Mouse (Mus musculus): ENCODE data around the gene Bcas3. TPM values are rescaled to one million over a fixed set of nuclear protein-coding genes. Genes with fewer than 3 reads are reported as not detected.

Bcas3 gene
- polyA plus RNA-seq, 1 experiment from 2014 or later: 31.2 TPM

- no peak for ATAC-seq (replicated peaks; ENCODE audit: insufficient number of reproducible peaks, low FRiP score, low TSS enrichment, low read depth)
- Histone ChIP-seq H3K4me3 (ENCODE audit: low read depth, low read length) (no peak overlapping the region), H3K27ac (replicated peaks; ENCODE audit: low read depth, low read length) (no peak overlapping the region), H3K4me1 (ENCODE audit: control insufficient read depth, insufficient read depth, low read length) (no peaks in the 10 kb centered on the region), H3K36me3 (replicated peaks; ENCODE audit: control insufficient read depth, insufficient read depth, low read depth, low read length) (no peaks in the 10 kb centered on the region), H3K27me3 (ENCODE audit: control insufficient read depth, insufficient read depth, low read length) (no peaks in the 10 kb centered on the region), H3K9me3 (replicated peaks; ENCODE audit: control insufficient read depth, low read length) (no peaks in the 10 kb centered on the region), H3K9ac (replicated peaks; ENCODE audit: low read length) (no peak overlapping the region), H3K4me2 (ENCODE audit: low read depth, low read length) (no peak overlapping the region)
- DNase-seq (ENCODE audit: low spot score): no peak
- WGBS: 79% methylated on average over 1 of the region's 1 CpGs
Measured at GRCm38 (mm10) chr11:85414476-85414875, 61.5 kb downstream of the Bcas3 start.

GRCm38 (mm10) chr11:85427353-85427752 is 74.4 kb downstream of the Bcas3 start:
- H3K9me3 ChIP-seq (replicated peaks; ENCODE audit: control insufficient read depth, low read length): no peaks in the 10 kb centered on the region
- no peaks in the 10 kb centered on the region for H3K27me3 ChIP-seq (ENCODE audit: control insufficient read depth, insufficient read depth, low read length)
- H3K4me2 ChIP-seq (ENCODE audit: low read depth, low read length): no peak overlapping the region
- 52% methylated on average over 6 of the region's 6 CpGs for WGBS
- H3K36me3 ChIP-seq (replicated peaks; ENCODE audit: control insufficient read depth, insufficient read depth, low read depth, low read length): no peaks in the 10 kb centered on the region
- no peaks in the 10 kb centered on the region for H3K4me1 ChIP-seq (ENCODE audit: control insufficient read depth, insufficient read depth, low read length)
- H3K27ac ChIP-seq (replicated peaks; ENCODE audit: low read depth, low read length): no peak overlapping the region
- H3K4me3 ChIP-seq (ENCODE audit: low read depth, low read length): no peak overlapping the region
- H3K9ac ChIP-seq (replicated peaks; ENCODE audit: low read length): no peak overlapping the region
- ATAC-seq (replicated peaks; ENCODE audit: insufficient number of reproducible peaks, low FRiP score, low TSS enrichment, low read depth) (no peak), DNase-seq (ENCODE audit: low spot score) (peak; percentile 73)

GRCm38 (mm10) chr11:85428227-85428626 is 75.3 kb downstream of the Bcas3 start:
- Histone ChIP-seq H3K4me2 (ENCODE audit: low read depth, low read length) (no peak overlapping the region), H3K4me3 (ENCODE audit: low read depth, low read length) (no peak overlapping the region), H3K27me3 (ENCODE audit: control insufficient read depth, insufficient read depth, low read length) (no peaks in the 10 kb centered on the region), H3K9ac (replicated peaks; ENCODE audit: low read length) (no peak overlapping the region), H3K4me1 (ENCODE audit: control insufficient read depth, insufficient read depth, low read length) (no peaks in the 10 kb centered on the region), H3K27ac (replicated peaks; ENCODE audit: low read depth, low read length) (peak overlapping the region; percentile 42; the same call in 1 of the 2 replicates), H3K9me3 (replicated peaks; ENCODE audit: control insufficient read depth, low read length) (no peaks in the 10 kb centered on the region), H3K36me3 (replicated peaks; ENCODE audit: control insufficient read depth, insufficient read depth, low read depth, low read length) (no peaks in the 10 kb centered on the region)
- peak; percentile 74 for DNase-seq (ENCODE audit: low spot score)
- 22% methylated on average over 3 of the region's 3 CpGs for WGBS
- ATAC-seq (replicated peaks; ENCODE audit: insufficient number of reproducible peaks, low FRiP score, low TSS enrichment, low read depth): no peak

GRCm38 (mm10) chr11:85430743-85431448 is 77.9 kb downstream of the Bcas3 start:
- no peak for ATAC-seq (replicated peaks; ENCODE audit: insufficient number of reproducible peaks, low FRiP score, low TSS enrichment, low read depth)
- no peaks in the 10 kb centered on the region for H3K4me1 ChIP-seq (ENCODE audit: control insufficient read depth, insufficient read depth, low read length)
- no peaks in the 10 kb centered on the region for H3K9me3 ChIP-seq (replicated peaks; ENCODE audit: control insufficient read depth, low read length)
- no peak overlapping the region for H3K9ac ChIP-seq (replicated peaks; ENCODE audit: low read length)
- H3K4me3 ChIP-seq (ENCODE audit: low read depth, low read length): no peak overlapping the region
- WGBS: 35% methylated on average over 11 of the region's 11 CpGs
- H3K4me2 ChIP-seq (ENCODE audit: low read depth, low read length): no peak overlapping the region
- no peaks in the 10 kb centered on the region for H3K36me3 ChIP-seq (replicated peaks; ENCODE audit: control insufficient read depth, insufficient read depth, low read depth, low read length)
- DNase-seq (ENCODE audit: low spot score): peak; percentile 61
- H3K27me3 ChIP-seq (ENCODE audit: control insufficient read depth, insufficient read depth, low read length): no peaks in the 10 kb centered on the region
- H3K27ac ChIP-seq (replicated peaks; ENCODE audit: low read depth, low read length): no peak overlapping the region

- Histone ChIP-seq H3K4me3 (ENCODE audit: low read depth, low read length) (no peak overlapping the region), H3K9me3 (replicated peaks; ENCODE audit: control insufficient read depth, low read length) (no peaks in the 10 kb centered on the region), H3K9ac (replicated peaks; ENCODE audit: low read length) (no peak overlapping the region), H3K4me1 (ENCODE audit: control insufficient read depth, insufficient read depth, low read length) (no peaks in the 10 kb centered on the region), H3K27ac (replicated peaks; ENCODE audit: low read depth, low read length) (no peak overlapping the region), H3K36me3 (replicated peaks; ENCODE audit: control insufficient read depth, insufficient read depth, low read depth, low read length) (no peaks in the 10 kb centered on the region), H3K27me3 (ENCODE audit: control insufficient read depth, insufficient read depth, low read length) (no peaks in the 10 kb centered on the region), H3K4me2 (ENCODE audit: low read depth, low read length) (no peak overlapping the region)
- ATAC-seq (replicated peaks; ENCODE audit: insufficient number of reproducible peaks, low FRiP score, low TSS enrichment, low read depth) (no peak), DNase-seq (ENCODE audit: low spot score) (no peak)
- 90% methylated on average over 5 of the region's 5 CpGs for WGBS
Measured at GRCm38 (mm10) chr11:85447375-85447774, 94.4 kb downstream of the Bcas3 start.

- DNase-seq (ENCODE audit: low spot score) (no peak), ATAC-seq (replicated peaks; ENCODE audit: insufficient number of reproducible peaks, low FRiP score, low TSS enrichment, low read depth) (no peak)
- Histone ChIP-seq H3K4me3 (ENCODE audit: low read depth, low read length) (no peak overlapping the region), H3K27ac (replicated peaks; ENCODE audit: low read depth, low read length) (no peak overlapping the region), H3K4me2 (ENCODE audit: low read depth, low read length) (no peak overlapping the region), H3K36me3 (replicated peaks; ENCODE audit: control insufficient read depth, insufficient read depth, low read depth, low read length) (no peaks in the 10 kb centered on the region), H3K4me1 (ENCODE audit: control insufficient read depth, insufficient read depth, low read length) (no peaks in the 10 kb centered on the region), H3K9ac (replicated peaks; ENCODE audit: low read length) (no peak overlapping the region), H3K9me3 (replicated peaks; ENCODE audit: control insufficient read depth, low read length) (no peaks in the 10 kb centered on the region), H3K27me3 (ENCODE audit: control insufficient read depth, insufficient read depth, low read length) (no peaks in the 10 kb centered on the region)
- 80% methylated on average over 8 of the region's 8 CpGs for WGBS
Measured at GRCm38 (mm10) chr11:85453598-85454304, 100.8 kb downstream of the Bcas3 start.

- Histone ChIP-seq H3K4me1 (ENCODE audit: control insufficient read depth, insufficient read depth, low read length) (no peaks in the 10 kb centered on the region), H3K9ac (replicated peaks; ENCODE audit: low read length) (no peak overlapping the region), H3K9me3 (replicated peaks; ENCODE audit: control insufficient read depth, low read length) (no peaks in the 10 kb centered on the region), H3K27ac (replicated peaks; ENCODE audit: low read depth, low read length) (no peak overlapping the region), H3K4me2 (ENCODE audit: low read depth, low read length) (no peak overlapping the region), H3K27me3 (ENCODE audit: control insufficient read depth, insufficient read depth, low read length) (no peaks in the 10 kb centered on the region), H3K36me3 (replicated peaks; ENCODE audit: control insufficient read depth, insufficient read depth, low read depth, low read length) (no peaks in the 10 kb centered on the region), H3K4me3 (ENCODE audit: low read depth, low read length) (no peak overlapping the region)
- ATAC-seq (replicated peaks; ENCODE audit: insufficient number of reproducible peaks, low FRiP score, low TSS enrichment, low read depth) (no peak), DNase-seq (ENCODE audit: low spot score) (no peak)
- WGBS: 91% methylated on average over 5 of the region's 5 CpGs
Measured at GRCm38 (mm10) chr11:85454305-85454682, 101.3 kb downstream of the Bcas3 start.

- 86% methylated on average over 7 of the region's 7 CpGs for WGBS
- no peaks in the 10 kb centered on the region for H3K36me3 ChIP-seq (replicated peaks; ENCODE audit: control insufficient read depth, insufficient read depth, low read depth, low read length)
- no peak for ATAC-seq (replicated peaks; ENCODE audit: insufficient number of reproducible peaks, low FRiP score, low TSS enrichment, low read depth)
Measured at GRCm38 (mm10) chr11:85461536-85461935, 108.6 kb downstream of the Bcas3 start.

More at GRCm38 (mm10) chr11:85461536-85461935, 108.6 kb downstream of the Bcas3 start:
- Histone ChIP-seq H3K4me3 (ENCODE audit: low read depth, low read length) (no peak overlapping the region), H3K9me3 (replicated peaks; ENCODE audit: control insufficient read depth, low read length) (no peaks in the 10 kb centered on the region), H3K27ac (replicated peaks; ENCODE audit: low read depth, low read length) (no peak overlapping the region), H3K9ac (replicated peaks; ENCODE audit: low read length) (no peak overlapping the region), H3K27me3 (ENCODE audit: control insufficient read depth, insufficient read depth, low read length) (no peaks in the 10 kb centered on the region), H3K4me2 (ENCODE audit: low read depth, low read length) (no peak overlapping the region), H3K4me1 (ENCODE audit: control insufficient read depth, insufficient read depth, low read length) (no peaks in the 10 kb centered on the region)
- DNase-seq (ENCODE audit: low spot score): no peak
